Mouse (Mus musculus): ENCODE results near the gene Itpr3. TPM values are rescaled to one million over a fixed set of nuclear protein-coding genes. Genes with fewer than 3 reads are reported as not detected.

Itpr3 gene
- total RNA-seq (2021) (1 to 10 TPM; 5.0 to 6.7 TPM), polyA plus RNA-seq (2012; rRNA removed) (6.0 and 6.9 TPM in 2 replicates)
- long read RNA-seq, partial matches to known transcripts, result 3 of 3 reads
- long read RNA-seq, other reads (novel, unspliced or antisense), result 0 of 3 reads

DNA sequence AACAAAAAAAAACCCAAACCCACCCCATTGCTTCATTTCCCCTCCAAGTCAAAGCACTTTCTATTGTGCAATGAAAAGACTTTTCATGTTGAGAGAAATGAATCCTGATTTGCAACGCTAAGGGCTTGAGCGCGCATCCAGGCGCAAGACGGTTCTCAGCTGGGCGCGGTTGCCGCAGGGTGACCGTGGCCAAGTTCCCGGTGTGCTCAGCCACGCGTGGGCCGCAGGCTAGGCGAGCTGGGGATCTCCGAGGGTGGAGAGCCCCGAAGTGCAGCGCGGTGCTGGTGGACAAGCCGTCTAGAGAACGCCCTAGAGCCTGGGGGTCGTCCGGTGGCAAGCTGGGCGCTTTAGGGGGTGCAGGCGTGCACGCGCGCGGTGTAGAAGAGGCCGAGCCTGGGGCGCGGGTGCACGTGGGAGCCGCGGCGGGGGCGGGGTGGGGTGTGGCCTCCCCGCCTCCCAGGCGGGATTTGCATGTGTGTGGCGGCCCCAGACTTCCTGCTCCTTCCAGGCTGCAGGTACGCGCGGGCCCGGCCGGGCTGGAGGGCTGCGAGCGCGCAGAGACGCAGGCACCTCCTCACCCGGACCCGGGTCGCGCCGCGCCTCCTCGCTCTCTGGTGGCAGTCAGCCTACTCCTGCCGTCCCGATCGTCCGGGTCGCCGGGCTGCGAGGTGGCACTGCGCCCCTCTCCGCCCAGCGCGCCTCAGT, at the start of gene Itpr3:
Gene Itpr3 (plus strand): TSS at position 493 of the 705 bp plus-strand sequence.
- peak; percentile 91 for DNase-seq

DNA sequence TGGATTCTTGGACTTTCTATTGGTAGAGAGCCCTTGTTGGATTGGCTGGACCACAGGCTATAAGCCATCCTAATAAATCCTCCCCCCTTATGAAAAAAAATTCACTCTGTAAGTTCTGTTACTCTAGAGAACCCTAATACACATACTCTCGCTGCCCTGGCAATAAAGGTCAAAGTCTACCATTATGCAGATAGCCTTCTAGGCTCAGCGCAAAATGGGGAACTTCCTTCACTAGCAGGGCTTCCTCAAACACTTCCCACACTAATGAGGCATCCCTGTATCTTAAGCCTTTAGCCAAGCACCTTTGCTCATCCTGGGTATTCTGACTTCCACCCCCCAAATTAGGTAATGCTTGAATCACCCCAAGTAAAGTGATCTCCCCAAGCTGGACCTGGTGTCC, 48.8 kb upstream of the Itpr3 start:
- no peak for DNase-seq

DNA sequence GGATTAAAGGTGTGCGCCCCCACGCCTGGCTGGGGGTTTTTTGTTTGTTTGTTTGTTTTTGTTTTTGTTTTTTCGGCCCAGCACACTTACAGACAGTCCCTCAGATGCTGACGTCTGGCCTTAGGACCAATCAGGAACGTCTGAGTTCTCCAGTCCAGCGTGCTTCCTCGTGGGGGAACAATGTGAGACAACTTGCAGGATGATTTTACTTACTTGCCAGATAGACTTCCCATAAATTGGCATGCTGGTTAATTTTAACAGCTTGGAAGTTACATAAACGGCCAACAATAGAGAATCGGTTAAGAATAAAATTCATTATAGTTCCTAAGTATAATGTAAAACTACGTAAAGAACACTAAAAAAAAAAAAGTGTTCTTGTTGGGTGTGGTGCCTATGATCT, 45.9 kb upstream of the Itpr3 start:
- DNase-seq, result no peak

DNA sequence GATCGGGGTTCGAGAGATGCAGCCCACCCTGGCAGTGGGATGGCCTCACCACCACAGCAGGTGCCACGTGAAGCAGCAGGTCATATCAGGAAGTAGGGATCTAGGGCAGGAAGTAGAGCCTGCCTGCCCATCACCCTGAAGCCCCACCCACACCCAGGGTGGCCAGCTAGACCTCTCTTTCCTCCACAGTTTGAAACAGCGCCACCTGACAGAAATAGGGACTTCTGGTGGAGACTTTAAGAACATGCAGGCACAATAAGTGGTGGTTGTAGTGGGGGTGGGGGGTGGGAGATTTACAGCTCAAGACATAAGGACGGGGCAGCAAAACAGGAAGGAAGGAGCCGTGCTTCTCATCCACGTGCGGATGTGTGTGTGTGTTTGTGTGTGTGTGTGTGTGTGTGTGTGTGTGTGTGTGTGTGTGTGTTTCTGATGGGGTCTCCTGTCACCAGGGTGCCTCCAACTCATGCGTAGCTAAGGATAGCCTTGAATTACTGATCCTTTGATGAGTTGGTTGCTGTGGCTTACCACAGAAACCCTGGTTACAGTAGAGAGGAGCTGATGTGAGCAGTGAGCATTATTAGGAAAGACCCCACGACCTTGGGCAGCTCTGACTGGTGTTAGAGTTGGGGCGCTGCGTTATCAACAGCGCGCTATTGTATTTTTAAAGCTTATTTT, 45.0 kb upstream of the Itpr3 start:
- DNase-seq, result no peak

DNA sequence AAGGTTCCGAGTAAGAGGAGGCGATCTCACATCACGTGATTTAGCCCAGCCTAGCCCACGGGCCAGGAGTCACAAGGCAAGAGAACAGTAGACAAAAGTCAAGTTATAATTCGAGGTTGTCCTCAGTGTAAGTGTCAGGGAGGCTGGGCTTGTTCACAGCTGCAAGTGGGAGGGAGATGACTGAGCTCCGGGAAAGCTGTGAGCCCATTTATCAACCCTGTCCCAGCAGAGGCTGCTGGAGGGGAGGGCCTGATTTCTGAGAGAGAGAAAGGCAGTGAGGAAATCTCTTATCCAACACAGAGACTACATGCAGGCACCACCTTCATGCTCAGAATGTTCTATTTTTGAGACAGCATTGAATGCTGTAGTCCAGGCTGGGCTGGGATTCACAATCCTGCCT, 44.2 kb upstream of the Itpr3 start:
- DNase-seq, result no peak

DNA sequence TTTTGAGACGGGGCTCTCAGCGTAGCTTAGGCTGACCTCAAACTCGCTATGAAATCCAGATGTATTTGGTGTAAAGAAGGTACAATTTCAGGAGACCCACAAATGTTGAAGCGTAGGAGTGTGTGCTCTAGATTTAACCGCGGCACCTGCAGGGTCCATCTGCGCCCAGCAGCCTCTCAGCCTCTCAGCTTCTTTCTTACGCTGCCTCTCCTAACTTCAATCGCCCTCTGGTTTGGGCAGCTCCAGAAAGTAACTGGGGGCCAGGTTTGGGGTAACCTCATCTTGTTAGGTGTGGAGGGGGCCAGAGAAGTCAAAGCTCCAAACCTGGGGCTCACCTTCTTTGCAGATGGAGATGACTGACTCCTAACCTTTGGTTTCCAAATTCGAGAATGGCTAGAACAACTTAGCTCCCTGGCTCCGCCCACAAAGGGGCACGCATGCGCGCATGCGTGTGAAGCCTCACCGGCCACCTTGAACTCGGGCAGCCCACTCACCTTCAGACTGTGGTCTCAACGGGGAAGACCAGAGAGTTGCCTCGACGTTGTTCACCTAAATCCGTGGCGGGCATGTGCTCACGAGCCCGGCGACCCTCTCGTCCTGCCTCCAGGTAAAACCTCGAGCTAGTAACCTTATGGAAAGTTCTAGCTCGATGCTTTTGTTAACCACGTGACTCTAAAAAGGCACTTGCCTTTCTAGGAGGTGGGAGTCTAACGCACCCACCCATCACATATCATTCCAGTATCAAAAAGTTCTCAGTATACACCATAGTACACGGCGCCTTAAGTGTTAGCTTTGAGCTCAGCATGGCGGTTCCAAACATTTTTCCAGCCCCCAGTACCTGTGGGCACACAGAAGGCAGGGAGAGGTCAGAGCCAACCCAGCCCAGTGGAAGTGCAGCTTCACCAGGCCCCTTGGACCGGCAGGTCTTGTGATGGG, 39.3 kb upstream of the Itpr3 start:
- peak; percentile 91 for DNase-seq

DNA sequence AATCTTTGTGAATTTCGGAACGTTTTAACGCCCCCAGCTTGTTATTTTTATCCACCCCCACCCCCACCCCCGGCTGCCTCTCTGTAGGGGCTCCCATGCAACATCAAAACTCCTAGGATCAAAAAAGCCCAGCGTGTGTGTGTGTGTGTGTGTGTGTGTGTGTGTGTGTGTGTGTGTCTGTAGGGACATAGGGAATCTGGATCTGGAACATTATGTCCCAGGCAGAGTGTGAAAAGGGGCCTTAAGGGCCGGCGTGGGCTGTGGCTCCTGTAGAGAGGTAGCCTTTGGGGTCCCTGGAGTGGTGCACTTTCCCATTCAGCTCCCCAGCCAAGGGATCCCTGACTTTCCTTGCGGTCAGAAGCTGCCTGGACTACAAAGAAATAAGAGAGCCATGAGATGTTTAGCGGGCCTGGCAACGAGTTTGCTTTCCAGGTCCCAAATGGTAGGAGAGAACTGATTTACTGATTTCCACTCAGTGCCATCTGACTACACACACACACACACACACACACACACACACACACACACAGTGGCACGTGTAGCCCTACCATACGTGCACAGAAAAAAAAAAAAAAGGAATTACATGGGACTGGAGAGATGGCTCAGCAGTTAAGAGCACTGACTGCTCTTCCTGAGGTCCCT, 38.4 kb upstream of the Itpr3 start:
- no peak for DNase-seq

DNA sequence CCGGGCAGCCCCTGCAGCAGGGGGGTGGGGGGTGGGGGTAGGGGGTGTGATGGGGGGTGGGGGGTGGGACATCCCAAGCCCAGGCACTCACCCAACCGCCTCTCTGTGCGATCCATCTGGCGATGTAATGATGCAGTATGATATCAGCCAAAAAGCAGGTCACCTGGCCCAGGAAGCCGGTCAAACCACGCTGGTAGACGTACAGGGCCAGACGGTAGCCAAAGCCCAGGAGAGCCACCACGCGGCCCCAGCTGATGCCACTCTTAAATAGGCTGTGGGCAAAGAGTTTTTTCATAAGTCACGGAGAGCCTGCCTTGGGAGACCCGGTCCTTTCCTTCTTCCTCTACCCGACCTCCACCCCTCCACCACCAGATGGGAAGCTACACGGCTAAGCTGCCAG, 36.0 kb upstream of the Itpr3 start:
- DNase-seq, result no peak

DNA sequence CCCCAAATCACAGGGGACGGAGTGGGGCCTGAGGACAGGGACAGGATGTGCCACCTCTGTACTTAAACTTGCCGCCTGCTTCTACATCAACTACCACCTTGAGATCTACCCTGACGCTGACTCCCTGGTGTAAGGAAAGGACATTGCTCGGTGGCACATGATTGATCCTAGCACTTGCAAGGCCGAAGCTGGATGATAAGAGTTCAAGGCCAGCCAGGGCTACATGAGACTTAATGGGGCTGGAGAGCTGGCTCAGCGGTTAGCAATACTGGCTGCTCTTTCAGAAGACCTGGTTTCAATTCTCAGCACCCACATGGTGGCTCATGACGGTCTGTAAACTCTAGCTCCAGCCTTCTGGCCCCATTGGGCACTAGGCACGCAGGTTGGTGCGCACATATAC, 35.4 kb upstream of the Itpr3 start:
- DNase-seq, result peak; percentile 72

DNA sequence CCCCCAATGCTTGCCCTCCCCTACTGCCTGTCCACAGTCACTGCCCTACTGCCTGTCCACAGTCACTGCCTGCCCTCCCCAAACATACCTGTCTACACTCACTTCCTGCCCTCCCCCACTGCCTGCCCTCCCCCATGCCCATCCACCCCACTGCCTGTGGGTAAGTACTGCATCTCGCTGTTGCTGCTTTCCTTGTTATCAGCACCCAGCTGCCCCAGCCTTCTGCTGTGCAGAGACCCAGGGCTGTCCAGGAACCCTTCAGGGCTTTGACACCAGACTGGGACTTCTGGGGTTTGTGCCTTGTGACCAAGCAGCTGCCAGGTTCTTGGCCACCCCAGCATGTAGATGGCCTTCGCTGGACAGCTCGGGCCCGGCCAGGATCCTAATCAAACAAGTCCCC, 33.8 kb upstream of the Itpr3 start:
- DNase-seq, result no peak

DNA sequence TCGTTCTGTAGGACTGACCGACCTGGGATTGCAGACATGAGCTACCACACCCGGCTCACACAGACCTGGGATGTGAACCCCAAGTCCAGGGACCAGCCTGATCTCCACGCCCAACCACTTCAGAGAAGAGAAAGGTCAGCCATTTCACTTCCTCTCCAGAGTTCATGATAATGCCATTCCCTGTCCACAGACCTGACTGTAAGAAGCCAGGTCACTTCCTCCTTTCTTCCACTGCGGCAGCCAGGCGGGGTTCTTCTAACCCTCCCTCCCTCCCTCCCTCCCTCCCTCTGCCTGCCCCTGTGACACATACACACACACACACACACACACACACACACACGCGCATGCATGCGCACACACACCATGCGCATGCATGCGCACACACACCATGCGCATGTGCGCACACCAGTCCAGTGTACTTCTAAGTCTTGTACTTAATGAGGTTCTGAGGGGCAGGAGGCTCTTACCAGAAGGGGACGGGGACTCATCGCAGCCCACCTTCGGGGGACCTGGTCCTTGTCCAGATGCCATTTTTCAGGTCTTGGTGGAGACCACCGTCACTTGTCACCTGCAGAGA, 31.7 kb upstream of the Itpr3 start:
- DNase-seq, result no peak

DNA sequence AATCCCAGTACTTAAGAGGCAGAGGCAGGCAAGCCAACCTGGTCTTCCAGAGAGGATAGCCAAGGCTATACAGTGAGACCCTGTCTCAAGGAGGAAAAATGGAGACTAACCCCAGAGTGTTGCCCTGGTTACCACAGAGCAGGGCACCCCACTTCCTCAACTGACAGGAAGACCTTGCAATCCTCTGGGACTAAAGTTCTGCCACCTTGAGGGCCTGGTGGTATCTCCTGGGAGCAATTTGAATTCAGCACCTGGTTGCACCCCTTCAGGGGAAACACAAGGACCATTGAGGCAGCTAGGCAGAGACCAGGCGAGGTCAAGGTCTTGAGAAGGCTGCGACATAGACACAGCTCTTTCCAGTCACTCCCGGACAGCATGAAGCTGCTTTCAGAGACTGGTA, 31.2 kb upstream of the Itpr3 start:
- no peak for DNase-seq

DNA sequence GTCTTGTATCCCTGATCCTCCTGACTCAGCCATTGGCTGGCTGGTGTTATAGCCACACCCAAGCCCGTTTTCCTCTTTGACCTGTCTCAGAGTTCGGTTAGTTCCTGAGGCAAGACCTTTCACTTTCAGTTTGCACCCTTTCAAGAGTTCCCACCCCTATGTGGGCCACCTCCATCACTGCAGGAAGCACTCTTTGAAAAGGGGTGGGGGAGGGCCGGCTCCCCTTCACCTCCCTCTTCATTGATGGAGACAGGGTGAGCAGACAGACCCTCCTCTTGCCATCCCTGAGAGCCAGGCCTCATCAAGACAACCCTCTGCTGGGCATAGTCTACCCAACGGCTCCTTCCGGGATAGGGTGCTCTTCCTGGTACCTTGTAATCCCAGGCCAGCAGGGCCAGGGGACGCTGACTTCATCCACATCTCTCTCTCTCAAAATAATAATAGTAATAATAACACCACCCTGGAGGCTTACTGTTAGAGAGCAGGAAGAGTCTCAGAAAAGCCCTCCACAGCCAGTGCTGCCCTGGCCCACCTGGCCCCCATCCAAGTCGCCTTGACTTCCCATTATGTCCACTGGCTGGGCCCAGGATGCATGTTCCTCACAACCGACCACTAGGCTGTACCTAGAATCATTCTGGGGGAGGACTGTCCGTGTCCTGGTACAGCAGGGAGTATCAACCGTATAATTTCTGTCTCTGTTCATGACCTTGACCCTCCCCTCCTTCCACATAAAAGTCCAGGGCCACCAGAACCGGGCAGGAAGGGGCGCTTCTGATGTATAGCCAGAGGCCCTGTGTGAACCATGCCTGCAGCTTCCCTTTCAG, 29.4 kb upstream of the Itpr3 start:
- peak; percentile 58 for DNase-seq

DNA sequence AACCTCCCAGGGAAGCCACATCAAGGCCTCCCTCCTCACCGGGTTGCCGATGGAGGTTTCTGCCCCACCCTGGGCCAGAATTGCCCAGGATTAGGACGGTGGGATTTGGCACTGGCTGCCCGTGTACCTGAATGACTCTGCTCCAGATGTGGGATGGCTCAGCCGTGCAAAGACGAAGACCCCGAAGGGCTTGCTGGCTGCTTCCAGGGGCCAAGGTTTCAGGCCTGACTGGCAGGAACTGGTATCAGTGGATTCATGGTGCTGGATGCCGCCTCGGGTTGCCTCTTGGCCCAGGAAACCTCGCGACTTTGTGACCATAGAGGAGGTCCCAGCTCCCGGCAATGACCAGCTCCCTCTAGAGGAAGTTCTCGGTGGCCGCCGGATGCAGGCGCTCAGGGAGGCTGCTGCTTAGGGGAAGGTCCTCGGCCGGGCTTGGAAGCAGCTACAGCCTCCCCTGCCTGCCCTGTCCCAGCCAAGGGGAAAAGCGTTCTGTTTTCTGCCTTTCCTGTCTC, 28.8 kb upstream of the Itpr3 start:
- DNase-seq, result peak; percentile 94

DNA sequence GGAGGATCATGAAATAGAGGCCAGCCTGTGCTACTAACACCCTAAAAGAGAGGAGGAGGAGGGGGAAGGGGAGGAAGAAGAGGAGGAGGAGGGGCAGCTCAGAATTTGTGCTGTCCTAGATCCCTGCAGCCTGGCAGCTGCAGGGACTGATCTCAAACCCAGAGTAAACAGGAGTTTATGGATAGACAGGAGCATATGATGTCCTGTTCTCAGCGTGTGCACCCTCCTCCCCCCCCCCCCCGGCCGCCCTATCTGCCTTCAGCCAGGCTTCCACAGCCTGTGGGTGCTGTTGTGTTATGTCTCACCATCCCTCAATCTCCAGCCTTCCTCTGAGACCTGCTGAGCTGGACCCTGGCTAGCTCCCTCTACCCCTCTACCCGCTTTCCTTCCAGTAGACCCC, 28.2 kb upstream of the Itpr3 start, which contains the start of gene Bak1:
Gene Bak1 (minus strand): TSS at position 101 of the 400 bp plus-strand sequence.
- DNase-seq, result no peak

DNA sequence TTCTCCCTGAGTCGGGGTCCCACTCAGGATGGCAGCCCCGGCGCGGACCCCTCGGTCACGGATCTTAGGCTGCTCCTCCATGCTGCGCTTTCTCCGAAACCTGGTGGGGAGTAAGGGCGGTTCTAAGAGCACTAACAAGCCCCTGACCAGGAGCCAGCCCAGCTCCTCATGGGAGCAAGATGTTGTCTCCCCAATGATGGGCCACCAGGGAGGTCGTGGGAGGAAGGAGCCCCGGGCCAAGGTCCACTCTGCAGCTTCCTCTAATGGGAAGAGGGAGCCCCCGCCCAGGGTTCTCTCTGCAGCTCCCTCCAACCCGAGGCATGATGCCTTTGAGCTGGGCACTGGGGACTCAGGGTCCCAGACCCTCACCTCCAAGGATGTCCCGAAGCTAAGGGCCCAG, 27.7 kb upstream of the Itpr3 start:
- no peak for DNase-seq

DNA sequence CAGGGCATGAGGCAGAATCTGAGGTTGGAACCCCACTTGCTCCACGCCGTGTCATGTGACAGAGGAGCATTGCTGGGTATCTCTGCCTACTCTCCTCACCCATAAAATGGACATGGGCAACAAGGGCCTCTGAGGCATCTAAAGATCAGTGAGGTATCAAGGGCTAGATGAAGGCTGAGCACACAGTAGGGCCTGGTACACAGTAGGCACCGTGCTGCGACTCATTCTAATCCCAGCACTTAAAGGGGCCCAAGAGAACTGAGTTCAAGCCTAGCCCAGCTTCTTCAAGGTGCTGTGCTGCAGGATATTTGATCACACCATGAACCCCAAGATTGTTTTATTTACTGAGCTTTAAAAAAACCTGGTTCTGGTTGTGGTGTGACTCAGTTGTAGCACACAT, 26.2 kb upstream of the Itpr3 start:
- DNase-seq, result no peak

DNA sequence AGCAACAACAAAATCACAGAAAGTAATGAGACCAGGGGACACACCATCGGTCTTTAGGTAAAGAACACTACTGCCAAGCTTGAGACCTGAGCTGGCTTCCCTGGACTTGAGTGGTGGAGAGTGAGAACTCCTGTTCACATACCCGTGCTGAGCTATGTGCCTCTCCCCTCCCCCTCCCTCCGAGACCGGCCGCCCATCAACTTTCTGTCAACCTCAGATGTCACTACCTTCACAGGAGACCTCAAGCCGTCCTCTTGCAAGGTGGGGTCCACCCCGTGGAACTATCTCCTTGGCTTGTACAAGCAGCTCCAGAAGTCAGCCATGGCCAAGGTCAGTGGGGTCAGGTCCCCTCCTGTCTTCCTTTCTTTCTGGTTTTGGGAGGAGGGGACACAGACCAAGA, 24.8 kb upstream of the Itpr3 start:
- DNase-seq, result no peak

DNA sequence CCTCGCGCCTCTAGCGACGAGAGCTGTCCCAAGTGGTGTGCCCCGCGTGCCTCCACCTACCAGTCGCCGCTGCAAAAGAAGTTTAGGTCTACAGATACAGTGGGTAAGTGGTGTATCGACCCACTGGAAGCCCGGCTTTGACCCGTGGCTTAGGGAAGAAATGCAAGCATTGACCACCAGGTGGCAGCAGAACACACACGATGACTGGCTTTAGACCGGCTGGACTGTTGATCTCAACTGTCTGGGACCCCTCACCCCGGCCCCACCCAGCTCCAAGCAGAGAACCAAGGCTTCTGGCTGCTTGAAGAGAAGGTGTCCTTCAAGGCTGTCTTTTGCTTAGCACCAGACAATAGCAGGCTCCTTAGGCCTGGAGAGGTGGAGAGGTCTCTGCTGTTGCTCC, 24.2 kb upstream of the Itpr3 start:
- peak; percentile 79 for DNase-seq

DNA sequence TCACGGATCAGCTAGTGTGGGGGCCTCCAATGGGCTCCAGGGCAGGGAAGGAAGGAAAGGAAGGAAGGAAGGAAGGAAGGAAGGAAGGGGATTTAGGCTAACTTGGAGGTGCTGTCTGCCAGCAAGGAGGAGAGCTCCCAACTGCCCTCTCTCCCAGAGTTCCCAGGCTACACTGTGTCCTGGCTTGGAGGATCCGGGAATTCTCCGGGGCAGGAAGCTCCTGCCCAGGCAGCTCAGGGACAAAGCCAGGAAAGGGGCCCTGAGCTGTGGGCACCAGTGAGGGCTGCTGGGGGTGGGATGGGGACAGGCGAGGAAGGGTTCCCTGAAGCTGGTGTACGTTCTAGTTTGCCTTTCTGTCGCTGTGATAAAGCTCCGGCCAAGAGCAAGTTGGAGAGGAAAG, 20.6 kb upstream of the Itpr3 start:
- no peak for DNase-seq
